Mouse (Mus musculus) liver, embryonic 14.5 days (tissue): Measurements from ENCODE around the gene Dbx2. TPM values are rescaled to one million over a fixed set of nuclear protein-coding genes. Genes with fewer than 3 reads are reported as not detected.

ENCODE experiments used
- ATAC-seq: fragments of 200-750 bp; cut with Nextera tagmentation; 2 replicates; pipeline ENCODE4 v1.8.0; 2017; ENCODE audit warnings: moderate number of reproducible peaks, mild to moderate bottlenecking, moderate library complexity; ENCODE audit not compliant: insufficient read depth
- DNase-seq, 3 experiments: peaks; one replicate each; pipeline ENCODE4 v3.0.0-alpha.2; 2012 to 2013; ENCODE audit warnings: low read depth in 3 of 3, low spot score in 3 of 3
- H3K27ac ChIP-seq: fragments of 300-500 bp; sonication (generic); 2 replicates; pipeline ENCODE4 v1.5.1; 2014; ENCODE audit warnings: moderate library complexity, mild to moderate bottlenecking, control low read depth, inconsistent platforms
- H3K27me3 ChIP-seq: fragments of 300-500 bp; sonication (generic); 2 replicates; pipeline ENCODE4 v1.6.1; 2014; ENCODE audit warnings: mild to moderate bottlenecking, low read length, moderate library complexity; ENCODE audit not compliant: control insufficient read depth, insufficient read depth
- H3K36me3 ChIP-seq: fragments of 300-500 bp; sonication (generic); replicated peaks from 2 replicates; pipeline ENCODE4 v1.6.1; 2014; ENCODE audit warnings: low read depth; ENCODE audit not compliant: control insufficient read depth, insufficient read depth
- H3K4me1 ChIP-seq, 2 experiments: fragments of 200-500 bp in 1 of 2; fragments of 300-500 bp in 1 of 2; sonication (generic) in 1 of 2; replicated peaks; 2 replicates each; pipeline ENCODE4 v1.6.1; 2012 to 2014; ENCODE audit warnings: antibody characterized with exemption in 1 of 2, inconsistent platforms in 1 of 2, low read length in 1 of 2; ENCODE audit not compliant: control insufficient read depth in 2 of 2, insufficient read depth in 2 of 2
- H3K4me2 ChIP-seq: fragments of 300-500 bp; sonication (generic); 2 replicates; pipeline ENCODE4 v1.6.1; 2014; ENCODE audit warnings: low read depth, mild to moderate bottlenecking, control low read depth, moderate library complexity
- H3K4me3 ChIP-seq, 2 experiments: fragments of 200-500 bp in 1 of 2; fragments of 300-500 bp in 1 of 2; sonication (generic) in 1 of 2; 2 replicates each; pipeline ENCODE4 v1.5.1; 2012 to 2014; ENCODE audit warnings: low read depth in 2 of 2, low read length in 2 of 2, mild to moderate bottlenecking in 2 of 2, control low read depth in 1 of 2, inconsistent platforms in 1 of 2, moderate library complexity in 1 of 2; ENCODE audit not compliant: insufficient read depth in 1 of 2
- H3K9ac ChIP-seq: fragments of 300-500 bp; sonication (generic); replicated peaks from 2 replicates; pipeline ENCODE4 v1.6.1; 2014; ENCODE audit warnings: mild to moderate bottlenecking, control low read depth, moderate library complexity
- H3K9me3 ChIP-seq: fragments of 300-500 bp; sonication (generic); 2 replicates; pipeline ENCODE4 v1.6.1; 2016; ENCODE audit warnings: low read length, mixed read lengths; ENCODE audit not compliant: control insufficient read depth
- CTCF ChIP-seq: IDR thresholded peaks from 2 replicates; pipeline ENCODE4 v1.5.1; 2016; ENCODE audit warnings: antibody characterized with exemption, low read depth, control low read depth
- EP300 ChIP-seq: IDR thresholded peaks from 2 replicates; pipeline ENCODE4 v1.6.1; 2016; ENCODE audit warnings: antibody characterized with exemption, low read depth
- WGBS: fragments of 180-500 bp; shearing (Covaris S2); extraction: QIAGEN DNeasy Blood & Tissue Kit; methylation state at CpG from one replicate; pipeline ENCODE4 v1.1.7; 2014; ENCODE audit not compliant: insufficient replicate concordance; 5-methylcytosine and 5-hydroxymethylcytosine counted together
- polyA plus RNA-seq, 2 experiments: library from polyadenylated mRNA; depleted of rRNA in 1 of 2; stranded (reverse) in 1 of 2; unstranded in 1 of 2; fragments of >200 nt; fragmentation: Nextera tagmentation in 1 of 2; extraction: Ambion mirVana in 1 of 2; gene quantifications; 2 replicates each; pipeline versions ENCODE4 v1.2.1 to v1.2.3; 2012 to 2014

The Dbx2 gene
- polyA plus RNA-seq, 2 experiments = not detected

- 10% methylated on average over 6 of the region's 6 CpGs for WGBS
- Histone ChIP-seq H3K9me3 (no peaks in the 10 kb centered on the region), H3K4me3 (no peak overlapping the region), H3K36me3 (no peaks in the 10 kb centered on the region), H3K27me3 (peaks cover 43% of the 10 kb centered on the region), H3K4me1 (no peaks in the 10 kb centered on the region), H3K4me2 (no peak overlapping the region), H3K27ac (no peak overlapping the region), H3K9ac (no peak overlapping the region)
- ATAC-seq = no peak
- DNase-seq = no peak
- no peak for TF ChIP-seq CTCF
- no peak for TF ChIP-seq EP300
Observed at GRCm38 (mm10) chr15:95653812-95654210, 1.9 kb downstream of the Dbx2 start.

- Histone ChIP-seq H3K27ac (no peak overlapping the region), H3K36me3 (no peaks in the 10 kb centered on the region), H3K4me1 (no peaks in the 10 kb centered on the region), H3K9me3 (no peaks in the 10 kb centered on the region), H3K27me3 (peaks cover 43% of the 10 kb centered on the region), H3K9ac (no peak overlapping the region), H3K4me3 (no peak overlapping the region), H3K4me2 (no peak overlapping the region)
- WGBS = 6% methylated on average over 23 of the region's 23 CpGs
- no peak for DNase-seq
- ATAC-seq = no peak
- no peak for TF ChIP-seq EP300
- no peak for TF ChIP-seq CTCF
Observed at GRCm38 (mm10) chr15:95652898-95653707, 2.7 kb downstream of the Dbx2 start.

GRCm38 (mm10) chr15:95651824-95652223 lies 3.9 kb downstream of the Dbx2 start:
- Histone ChIP-seq H3K9ac (no peak overlapping the region), H3K4me1 (no peaks in the 10 kb centered on the region), H3K36me3 (no peaks in the 10 kb centered on the region), H3K27me3 (peaks cover 43% of the 10 kb centered on the region), H3K4me2 (no peak overlapping the region), H3K4me3 (no peak overlapping the region), H3K27ac (no peak overlapping the region), H3K9me3 (no peaks in the 10 kb centered on the region)
- TF ChIP-seq CTCF (no peak), EP300 (no peak)
- under 1% methylated on average over 3 of the region's 3 CpGs for WGBS
- DNase-seq (no peak), ATAC-seq (no peak)

GRCm38 (mm10) chr15:95643505-95644029 lies 12.2 kb downstream of the Dbx2 start:
- Histone ChIP-seq H3K4me2 (no peak overlapping the region), H3K9me3 (no peaks in the 10 kb centered on the region), H3K36me3 (no peaks in the 10 kb centered on the region), H3K4me3 (no peak overlapping the region), H3K27ac (no peak overlapping the region), H3K9ac (no peak overlapping the region), H3K27me3 (no peaks in the 10 kb centered on the region), H3K4me1 (no peaks in the 10 kb centered on the region)
- no peak for ATAC-seq
- DNase-seq = no peak
- TF ChIP-seq EP300 (no peak), CTCF (no peak)
- 72% methylated on average over 15 of the region's 15 CpGs for WGBS

GRCm38 (mm10) chr15:95640347-95640746 lies 15.4 kb downstream of the Dbx2 start:
- no peaks in the 10 kb centered on the region for H3K9me3 ChIP-seq
- ATAC-seq (no peak), DNase-seq (no peak)
- no peak overlapping the region for H3K4me3 ChIP-seq
- WGBS = 25% methylated on average over 11 of the region's 11 CpGs
- H3K9ac ChIP-seq = no peak overlapping the region
- H3K27ac ChIP-seq = no peak overlapping the region
- H3K27me3 ChIP-seq = no peaks in the 10 kb centered on the region
- H3K36me3 ChIP-seq = no peaks in the 10 kb centered on the region
- H3K4me2 ChIP-seq = no peak overlapping the region
- TF ChIP-seq EP300 = no peak
- TF ChIP-seq CTCF = no peak
- H3K4me1 ChIP-seq = no peaks in the 10 kb centered on the region
